Mouse (Mus musculus) CH12.LX (cell line): ENCODE data around the gene Fam161b. TPM values are rescaled to one million over a fixed set of nuclear protein-coding genes. Genes with fewer than 3 reads are reported as not detected.

Source experiments
- DNase-seq: peaks from one replicate; pipeline ENCODE4 v3.0.0-alpha.2; 2013; ENCODE audit errors: extremely low read depth
- H3K27ac ChIP-seq: 2 replicates; pipeline ENCODE4 v1.5.1; 2012; ENCODE audit warnings: low read depth, mild to moderate bottlenecking, control low read depth, moderate library complexity; ENCODE audit not compliant: insufficient read depth
- H3K27me3 ChIP-seq: replicated peaks from 2 replicates; pipeline ENCODE3; 2012; ENCODE audit warnings: inconsistent platforms
- H3K36me3 ChIP-seq, 2 experiments: replicated peaks in 1 of 2; 2 replicates each; pipeline versions ENCODE3 to v1.6.1; 2012; ENCODE audit warnings: inconsistent platforms in 1 of 2, low read length in 1 of 2, mild to moderate bottlenecking in 1 of 2, mixed read lengths in 1 of 2, moderate library complexity in 1 of 2; ENCODE audit not compliant: control insufficient read depth in 1 of 2, insufficient read depth in 1 of 2
- H3K4me1 ChIP-seq, 2 experiments: 2 replicates each; pipeline ENCODE4 v1.6.1; 2012; ENCODE audit warnings: inconsistent platforms in 1 of 2, moderate library complexity in 1 of 2; ENCODE audit not compliant: insufficient read depth in 2 of 2, control insufficient read depth in 1 of 2
- H3K4me2 ChIP-seq: 2 replicates; pipeline ENCODE4 v1.6.1; 2012; ENCODE audit warnings: low read depth, mild to moderate bottlenecking, control low read depth; ENCODE audit not compliant: poor library complexity, insufficient read depth, severe bottlenecking
- H3K4me3 ChIP-seq, 3 experiments: fragments of 150-350 bp in 1 of 3; sonication (generic) in 1 of 3; replicated peaks in 1 of 3; 2 replicates each; pipeline versions ENCODE3 to v1.5.1; 2011 to 2012; ENCODE audit warnings: low read depth in 2 of 3, low read length in 2 of 3, mild to moderate bottlenecking in 2 of 3, moderate library complexity in 2 of 3, control low read depth in 1 of 3, improper control_type of control experiment in 1 of 3, inconsistent platforms in 1 of 3, mixed read lengths in 1 of 3; ENCODE audit not compliant: poor library complexity in 1 of 3
- H3K79me2 ChIP-seq: replicated peaks from 2 replicates; pipeline ENCODE4 v1.6.1; 2012; ENCODE audit warnings: mild to moderate bottlenecking, moderate library complexity; ENCODE audit not compliant: control insufficient read depth, poor library complexity, insufficient read depth, severe bottlenecking; ENCODE audit errors: extremely low read depth
- H3K9ac ChIP-seq: 2 replicates; pipeline ENCODE4 v1.6.1; 2012; ENCODE audit warnings: low read depth, mild to moderate bottlenecking, control low read depth, moderate library complexity; ENCODE audit not compliant: insufficient read depth
- H3K9me3 ChIP-seq: replicated peaks from 2 replicates; pipeline ENCODE3; 2012; ENCODE audit warnings: low read length, inconsistent platforms, mixed read lengths
- BHLHE40 ChIP-seq: IDR thresholded peaks from 2 replicates; pipeline ENCODE4 v1.6.1; 2011; ENCODE audit warnings: mild to moderate bottlenecking, low read depth, low read length, improper control_type of control experiment
- ETS1 ChIP-seq: conservative IDR thresholded peaks from 2 replicates; pipeline ENCODE4 v1.6.1; 2012; ENCODE audit warnings: low read depth, mild to moderate bottlenecking, inconsistent platforms, low read length, improper control_type of control experiment, moderate library complexity
- JUN ChIP-seq: IDR thresholded peaks from 2 replicates; pipeline ENCODE4 v1.6.1; 2011; ENCODE audit warnings: low read depth, mild to moderate bottlenecking, low read length, improper control_type of control experiment, moderate library complexity; ENCODE audit not compliant: insufficient read depth
- JUND ChIP-seq: conservative IDR thresholded peaks from 2 replicates; pipeline ENCODE4 v1.6.1; 2011; ENCODE audit warnings: low read depth, low read length, improper control_type of control experiment
- KAT2A ChIP-seq: IDR thresholded peaks from 2 replicates; pipeline ENCODE4 v1.6.1; 2012; ENCODE audit warnings: low read length, improper control_type of control experiment, inconsistent platforms; ENCODE audit not compliant: insufficient replicate concordance
- MAX ChIP-seq: IDR thresholded peaks from 2 replicates; pipeline ENCODE4 v1.6.1; 2011; ENCODE audit warnings: low read length, improper control_type of control experiment
- MAZ ChIP-seq: IDR thresholded peaks from 2 replicates; pipeline ENCODE4 v1.6.1; 2012; ENCODE audit warnings: low read depth, mild to moderate bottlenecking, inconsistent platforms, low read length, improper control_type of control experiment, moderate library complexity
- MEF2A ChIP-seq: IDR thresholded peaks from 2 replicates; pipeline ENCODE4 v1.6.1; 2014; ENCODE audit warnings: low read depth, mild to moderate bottlenecking, inconsistent platforms, low read length, improper control_type of control experiment, borderline replicate concordance
- MXI1 ChIP-seq: IDR thresholded peaks from 2 replicates; pipeline ENCODE4 v1.6.1; 2011; ENCODE audit warnings: mild to moderate bottlenecking, low read depth, low read length, improper control_type of control experiment
- MYC ChIP-seq: IDR thresholded peaks from 2 replicates; pipeline ENCODE4 v1.6.1; 2011; ENCODE audit warnings: low read depth, mild to moderate bottlenecking, improper control_type of control experiment, low read length
- POLR2A ChIP-seq: IDR thresholded peaks from 2 replicates; pipeline ENCODE4 v1.6.1; 2011; ENCODE audit warnings: low read depth, mild to moderate bottlenecking, improper control_type of control experiment, low read length
- RCOR1 ChIP-seq: conservative IDR thresholded peaks from 2 replicates; pipeline ENCODE4 v1.6.1; 2012; ENCODE audit warnings: low read depth, mild to moderate bottlenecking, inconsistent platforms, low read length, improper control_type of control experiment
- SIN3A ChIP-seq: IDR thresholded peaks from 2 replicates; pipeline ENCODE4 v1.6.1; 2012; ENCODE audit warnings: low read length, improper control_type of control experiment, inconsistent platforms
- USF1 ChIP-seq: IDR thresholded peaks from 2 replicates; pipeline ENCODE4 v1.6.1; 2014; ENCODE audit warnings: low read depth, mild to moderate bottlenecking, inconsistent platforms, low read length, improper control_type of control experiment
- ZMIZ1 ChIP-seq: IDR thresholded peaks from 2 replicates; pipeline ENCODE4 v1.6.1; 2012; ENCODE audit warnings: low read depth, mild to moderate bottlenecking, inconsistent platforms, low read length, improper control_type of control experiment
- ZNF384 ChIP-seq: IDR thresholded peaks from 2 replicates; pipeline ENCODE4 v1.6.1; 2012; ENCODE audit warnings: low read depth, low read length, improper control_type of control experiment, inconsistent platforms
- dilution Hi-C: fragments of 300-500 bp; cut with MboI; formaldehyde crosslinking; loops from 2 replicates; pipeline ENCODE4 v1.14.3; 2020; ENCODE audit warnings: low sequenced_read_pairs; ENCODE audit not compliant: extremely low pct_unique_long_range_greater_than_20kb, extremely low pct_ligation_motif_present
- in situ Hi-C: fragments of 300-500 bp; cut with MboI; formaldehyde crosslinking; loops from 3 replicates; pipeline ENCODE4 v1.14.3; 2019; ENCODE audit warnings: low sequenced_read_pairs, low pct_ligation_motif_present, low pct_unique_long_range_greater_than_20kb, mixed read lengths
- polyA plus RNA-seq: library from polyadenylated mRNA; unstranded; fragments of >175 nt; gene quantifications from 2 replicates; pipeline ENCODE4 v1.2.1, GENCODE M21; 2012; ENCODE audit warnings: low read depth; ENCODE audit not compliant: insufficient read length
- total RNA-seq, 2 experiments: library from RNA; depleted of rRNA; stranded (reverse); fragments of 300-350 nt in 1 of 2; fragments of >200 nt in 1 of 2; gene quantifications; 2 replicates each; pipeline ENCODE4 v1.2.3; 2012 to 2014

The Fam161b gene
- total and polyA plus RNA-seq, 3 experiments: 0.80 to 0.98 (median 0.87) TPM

DNA sequence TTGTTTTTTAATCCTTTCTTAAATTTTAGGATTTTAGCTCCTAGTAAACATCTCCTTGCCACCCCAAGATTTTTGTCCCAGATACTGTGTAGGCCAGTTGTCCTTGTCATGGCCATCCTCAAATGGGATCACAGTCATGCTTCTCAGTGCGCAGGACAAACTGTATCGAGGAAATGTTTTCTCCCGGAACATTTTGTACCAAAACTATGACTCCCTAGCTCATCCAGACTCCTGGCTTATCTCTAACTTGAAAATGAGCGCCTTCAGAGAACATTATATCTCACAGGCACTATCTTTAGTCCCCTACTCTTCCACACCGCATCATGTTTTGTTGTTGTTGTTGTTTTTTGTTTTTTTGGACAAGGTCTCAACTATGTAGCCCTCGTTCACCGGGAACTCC, 45.6 kb downstream of the Fam161b start:
- Histone ChIP-seq H3K9me3 (no peaks in the 10 kb centered on the region), H3K4me2 (peak overlapping the region; percentile 66), H3K4me1 (peaks cover 3 to 25% of the 10 kb centered on the region in 2 experiments; a peak in 2 of 4 replicates), H3K27me3 (no peaks in the 10 kb centered on the region), H3K79me2 (peaks cover 30% of the 10 kb centered on the region), H3K9ac (peak overlapping the region; percentile 84), H3K27ac (no peak overlapping the region), H3K4me3 (peak overlapping the region; percentile 89 to 96 (median 89)), H3K36me3 (peaks cover 0 to 25% of the 10 kb centered on the region in 2 experiments)
- TF ChIP-seq JUN (no peak), POLR2A (no peak), BHLHE40 (no peak), ZMIZ1 (no peak), RCOR1 (no peak)
- in situ Hi-C loops: no loop called here
- dilution Hi-C loops: no loop called here
- DNase-seq: no peak

DNA sequence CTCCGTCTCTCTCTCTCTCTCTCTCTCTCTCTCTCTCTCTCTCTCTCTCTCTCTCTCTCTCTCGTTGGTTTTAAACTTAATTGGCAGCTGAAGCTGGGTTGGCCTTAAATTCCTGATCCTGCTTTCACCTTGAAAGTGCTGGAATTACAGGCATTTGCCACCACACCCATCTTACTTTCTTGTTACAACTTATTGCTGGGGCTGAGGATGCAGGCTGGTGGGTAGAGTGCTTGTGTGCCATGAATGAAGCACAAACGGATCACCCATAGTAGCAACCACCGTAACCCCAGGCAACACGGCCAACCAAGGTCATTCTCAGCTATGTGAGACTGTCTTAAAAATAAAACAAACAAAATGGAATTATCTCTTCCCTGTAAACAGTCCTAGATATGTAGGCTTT, 50.3 kb downstream of the Fam161b start:
- TF ChIP-seq ZNF384 (no peak), MAZ (no peak), RCOR1 (no peak), MEF2A (no peak), JUND (no peak), MYC (no peak), SIN3A (no peak), USF1 (no peak), MXI1 (no peak), MAX (no peak), KAT2A (no peak), ETS1 (no peak)
- H3K4me1 ChIP-seq: peaks cover 3 to 6% of the 10 kb centered on the region in 2 experiments; a peak in 2 of 4 replicates
- H3K27me3 ChIP-seq: no peaks in the 10 kb centered on the region
- in situ Hi-C loops (no loop called here), dilution Hi-C loops (no loop called here)
- no peak overlapping the region for H3K9ac ChIP-seq
- no peaks in the 10 kb centered on the region for H3K79me2 ChIP-seq
- H3K36me3 ChIP-seq: peaks cover 10 to 55% of the 10 kb centered on the region in 2 experiments
- H3K4me2 ChIP-seq: no peak overlapping the region
- DNase-seq: no peak
- no peak overlapping the region for H3K4me3 ChIP-seq
- H3K27ac ChIP-seq: no peak overlapping the region
- no peaks in the 10 kb centered on the region for H3K9me3 ChIP-seq
